Comparison of ENCODE assay signal across 28 mouse cellular contexts in genomic region chr6:34103251-34103920, GRCm38 (mm10).
DNase-seq lines count a peak whose midpoint lies in the region; ATAC-seq and TF ChIP-seq lines count a peak whose summit lies in the region.
"Had no signal": no experiment of that assay in that cellular context is flagged by ENCODE, and none has a peak within 500 bp of the region (broad histone marks: within the 10 kb centered on the region; RNA-seq: fewer than 3 reads in every experiment).

No protein-coding gene starts in this region.

- H3K36me3 ChIP-seq in kidney, embryonic 16.5 days (ENCODE audit: insufficient read depth, low read length) = no peaks in the 10 kb centered on the region
- H3K36me3 ChIP-seq in kidney, embryonic 14.5 days (ENCODE audit: control insufficient read depth, insufficient read depth, low read length) = no peaks in the 10 kb centered on the region
- H3K36me3 ChIP-seq in CH12.LX (replicated peaks in 1 of 2; ENCODE audit: control insufficient read depth in 1 of 2, insufficient read depth in 1 of 2, low read length in 1 of 2) = no peaks in the 10 kb centered on the region
- H3K36me3 ChIP-seq: embryonic facial prominence, embryonic 15.5 days; G1E; heart, embryonic 12.5 days; heart, embryonic 15.5 days had no signal

- DNase-seq in CH12.LX (ENCODE audit: extremely low read depth) = no peak
- DNase-seq in ovary, postnatal 10 days (ENCODE audit: low spot score) = no peak
- DNase-seq: adrenal gland, adult 2 months; adrenal gland, postnatal 14 days; cerebellum, adult 11 months; cerebellum, adult 2 months; cerebellum, adult 9-11 months; cerebellum, postnatal 25 days; embryo, embryonic 11 days; forebrain, postnatal 0 days; gastrocnemius, postnatal 25 days; heart, adult 18-20 months; heart, postnatal 10 days; heart, postnatal 4 days had no signal

- H3K4me1 ChIP-seq in kidney, embryonic 16.5 days (ENCODE audit: insufficient read depth, low read length) = 0 out of 2 replicates have a peak, but pooled peaks cover 4% of the 10 kb centered on the region
- no peaks in the 10 kb centered on the region for H3K4me1 ChIP-seq in kidney, embryonic 14.5 days (ENCODE audit: control insufficient read depth, insufficient read depth, low read length)
- peaks cover 0 to 15% of the 10 kb centered on the region in 2 experiments; a peak in 2 of 4 replicates for H3K4me1 ChIP-seq in CH12.LX (ENCODE audit: control insufficient read depth in 1 of 2, insufficient read depth in 2 of 2)
- H3K4me1 ChIP-seq: heart, embryonic 12.5 days; heart, embryonic 15.5 days had no signal

- H3K27ac ChIP-seq in kidney, embryonic 16.5 days (ENCODE audit: low read length) = no peak overlapping the region
- H3K27ac ChIP-seq in kidney, embryonic 14.5 days (ENCODE audit: low read depth, low read length) = no peak overlapping the region
- H3K27ac ChIP-seq in CH12.LX (ENCODE audit: insufficient read depth, low read depth) = no peak overlapping the region
- H3K27ac ChIP-seq: embryonic facial prominence, embryonic 15.5 days; heart, embryonic 15.5 days; hindbrain, embryonic 14.5 days; hindbrain, postnatal 0 days had no signal

- in situ Hi-C loops in CH12.LX (cut with MboI; ENCODE audit: low pct_ligation_motif_present, low pct_unique_long_range_greater_than_20kb, low sequenced_read_pairs) = no loop called here

- no peaks in the 10 kb centered on the region for H3K9me3 ChIP-seq in kidney, embryonic 16.5 days (ENCODE audit: low read length)
- H3K9me3 ChIP-seq in kidney, embryonic 14.5 days (ENCODE audit: control insufficient read depth, low read length) = no peaks in the 10 kb centered on the region
- H3K9me3 ChIP-seq in CH12.LX (replicated peaks; ENCODE audit: low read length) = no peaks in the 10 kb centered on the region
- H3K9me3 ChIP-seq: embryonic facial prominence, embryonic 15.5 days; G1E; heart, embryonic 15.5 days had no signal

- 71% methylated on average over 17 of the region's 17 CpGs for WGBS in kidney, embryonic 16.5 days
- WGBS in kidney, embryonic 14.5 days = 78% methylated on average over 17 of the region's 17 CpGs

- H3K27me3 ChIP-seq in kidney, embryonic 16.5 days (ENCODE audit: insufficient read depth, low read length) = no peaks in the 10 kb centered on the region
- H3K27me3 ChIP-seq in kidney, embryonic 14.5 days (ENCODE audit: control insufficient read depth, insufficient read depth, low read length) = no peaks in the 10 kb centered on the region
- no peaks in the 10 kb centered on the region for H3K27me3 ChIP-seq in CH12.LX (replicated peaks)
- H3K27me3 ChIP-seq: embryonic facial prominence, embryonic 15.5 days; heart, embryonic 12.5 days; heart, embryonic 15.5 days had no signal

- no peak overlapping the region for H3K9ac ChIP-seq in kidney, embryonic 16.5 days (replicated peaks; ENCODE audit: low read length)
- no peak overlapping the region for H3K9ac ChIP-seq in kidney, embryonic 14.5 days (ENCODE audit: low read depth, low read length)
- H3K9ac ChIP-seq in CH12.LX (ENCODE audit: insufficient read depth, low read depth) = no peak overlapping the region
- H3K9ac ChIP-seq: embryonic facial prominence, embryonic 15.5 days; forebrain, postnatal 0 days; heart, embryonic 12.5 days; heart, embryonic 15.5 days; hindbrain, embryonic 14.5 days had no signal

- ATAC-seq in kidney, embryonic 16.5 days (ENCODE audit: low FRiP score, low TSS enrichment) = peak; percentile 54; the same call in 1 of the 2 replicates
- no peak for ATAC-seq in kidney, embryonic 14.5 days (ENCODE audit: low FRiP score, low TSS enrichment)
- peak; percentile 71 for ATAC-seq in granulocyte monocyte progenitor cell, adult 5-6 weeks (replicated peaks; ENCODE audit: poor library complexity, severe bottlenecking)
- ATAC-seq in frontal cortex, adult (ENCODE audit: low TSS enrichment) = no peak
- ATAC-seq: forebrain, embryonic 14.5 days; forebrain, postnatal 0 days; hindbrain, postnatal 0 days; inflammation-experienced regulatory T-cells, adult 6 months; intestine, embryonic 16.5 days; Patski had no signal

- no peaks in the 10 kb centered on the region for H3K79me2 ChIP-seq in CH12.LX (replicated peaks; ENCODE audit: control insufficient read depth, extremely low read depth, insufficient read depth, poor library complexity, severe bottlenecking)

- TF ChIP-seq POLR2A in CH12.LX (IDR thresholded peaks at IDR 0.05; ENCODE audit: low read depth, low read length) = no peak

- no peak overlapping the region for H3K4me2 ChIP-seq in kidney, embryonic 16.5 days (replicated peaks; ENCODE audit: low read depth, low read length)
- H3K4me2 ChIP-seq in kidney, embryonic 14.5 days (replicated peaks; ENCODE audit: low read depth, low read length) = no peak overlapping the region
- peak overlapping the region; percentile 16; the same call in 1 of the 2 replicates for H3K4me2 ChIP-seq in CH12.LX (ENCODE audit: insufficient read depth, low read depth, poor library complexity, severe bottlenecking)
- H3K4me2 ChIP-seq: embryonic facial prominence, embryonic 15.5 days; heart, embryonic 12.5 days; heart, embryonic 15.5 days; hindbrain, embryonic 14.5 days had no signal

- TF ChIP-seq RAD21 in CH12.LX (IDR thresholded peaks at IDR 0.05; ENCODE audit: low read depth, low read length) = no peak

- TF ChIP-seq EP300 in CH12.LX (IDR thresholded peaks at IDR 0.05; ENCODE audit: low read length) = no peak

- dilution Hi-C loops in CH12.LX (cut with MboI; ENCODE audit: extremely low pct_ligation_motif_present, extremely low pct_unique_long_range_greater_than_20kb, low sequenced_read_pairs) = no loop called here

- TF ChIP-seq CTCF in CH12.LX (conservative IDR thresholded peaks at IDR 0.05 in 1 of 2, IDR thresholded peaks at IDR 0.05 in 1 of 2; ENCODE audit: low read depth in 2 of 2, low read length in 2 of 2) = no peak

- H3K4me3 ChIP-seq in kidney, embryonic 16.5 days (ENCODE audit: low read length) = no peak overlapping the region
- H3K4me3 ChIP-seq in kidney, embryonic 14.5 days (ENCODE audit: low read length) = no peak overlapping the region
- H3K4me3 ChIP-seq in CH12.LX (replicated peaks in 1 of 3; ENCODE audit: low read depth in 2 of 3, low read length in 2 of 3, poor library complexity in 1 of 3) = no peak overlapping the region
- H3K4me3 ChIP-seq: embryonic facial prominence, embryonic 15.5 days; heart, embryonic 12.5 days; heart, embryonic 15.5 days had no signal

TF ChIP-seq in CH12.LX, 34 proteins besides CTCF, POLR2A, EP300 and RAD21:
- TF ChIP-seq NRF1 (IDR thresholded peaks at IDR 0.05; ENCODE audit: low read depth, low read length) (no peak), E2F4 (IDR thresholded peaks at IDR 0.05; ENCODE audit: insufficient replicate concordance, low read depth, low read length) (no peak), JUND (conservative IDR thresholded peaks at IDR 0.05; ENCODE audit: low read depth, low read length) (no peak), ZNF384 (IDR thresholded peaks at IDR 0.05; ENCODE audit: low read depth, low read length) (no peak), TBP (conservative IDR thresholded peaks at IDR 0.05; ENCODE audit: low read depth, low read length) (no peak), ELF1 (IDR thresholded peaks at IDR 0.05; ENCODE audit: low read depth, low read length) (no peak), MAX (IDR thresholded peaks at IDR 0.05; ENCODE audit: low read length) (no peak), RCOR1 (conservative IDR thresholded peaks at IDR 0.05; ENCODE audit: low read depth, low read length) (no peak), MYC (IDR thresholded peaks at IDR 0.05; ENCODE audit: low read depth, low read length) (no peak), MAFK (IDR thresholded peaks at IDR 0.05; ENCODE audit: insufficient replicate concordance, low read length) (no peak), NELFE (IDR thresholded peaks at IDR 0.05; ENCODE audit: low read depth, low read length) (no peak), BHLHE40 (IDR thresholded peaks at IDR 0.05; ENCODE audit: low read depth, low read length) (no peak), MAZ (IDR thresholded peaks at IDR 0.05; ENCODE audit: low read depth, low read length) (no peak)

Comparison
In these comparisons a context has a peak if more than half of its experiments do, and no peak if none do; other contexts are left out.
1. ATAC-seq: peak in kidney, embryonic 16.5 days (single experiment) and granulocyte monocyte progenitor cell, adult 5-6 weeks (single experiment); none in kidney, embryonic 14.5 days (single experiment) and frontal cortex, adult (single experiment).